Mouse (Mus musculus): ENCODE data around the gene Gnb1. TPM values are rescaled to one million over a fixed set of nuclear protein-coding genes. Genes with fewer than 3 reads are reported as not detected.
A peak's percentile ranks its signal among the peaks of the same experiment; 100 is the strongest.
"Not testable (repeated sequence)": the region's sequence is repeated elsewhere in the genome, so short reads cannot be mapped to it uniquely, and the experiment has no call there.

Gene Gnb1
- polyA plus RNA-seq, 1 experiment, result 338 TPM

GRCm38 (mm10) chr4:155472716-155473290 lies 18.4 kb upstream of the Gnb1 start:
- peaks cover 40% of the 10 kb centered on the region for H3K27me3 ChIP-seq (ENCODE audit: control insufficient read depth, insufficient read depth, insufficient read length)
- no peaks in the 10 kb centered on the region for H3K79me2 ChIP-seq (ENCODE audit: control insufficient read depth, insufficient read depth)
- no peaks in the 10 kb centered on the region for H3K36me3 ChIP-seq (ENCODE audit: control insufficient read depth, insufficient read depth)
- TF ChIP-seq MYOD1 (IDR thresholded peaks at IDR 0.05; ENCODE audit: control insufficient read depth, insufficient read length, low read depth) (no peak), MYOG (IDR thresholded peaks at IDR 0.05; ENCODE audit: control insufficient read depth, extremely low read depth, insufficient read length) (no peak), CTCF (IDR thresholded peaks at IDR 0.05; ENCODE audit: control insufficient read depth, insufficient read depth, insufficient read length) (no peak), FOSL1 (IDR thresholded peaks at IDR 0.05; ENCODE audit: insufficient read depth, low read length, poor library complexity, severe bottlenecking) (no peak), USF1 (IDR thresholded peaks at IDR 0.05; ENCODE audit: low read depth) (no peak), CEBPB (IDR thresholded peaks at IDR 0.05; ENCODE audit: low read depth) (no peak), MAX (IDR thresholded peaks at IDR 0.05) (no peak)
- no peaks in the 10 kb centered on the region for H3K79me3 ChIP-seq (ENCODE audit: low read depth)
- no peak overlapping the region for H3K4me3 ChIP-seq (ENCODE audit: insufficient read depth, poor library complexity, severe bottlenecking)
- H3ac ChIP-seq (ENCODE audit: control insufficient read depth, insufficient read length, low read depth), result no peak overlapping the region

GRCm38 (mm10) chr4:155473319-155473718 lies 17.8 kb upstream of the Gnb1 start:
- Histone ChIP-seq H3K4me3 (ENCODE audit: insufficient read depth, poor library complexity, severe bottlenecking) (no peak overlapping the region), H3K79me3 (ENCODE audit: low read depth) (no peaks in the 10 kb centered on the region), H3K79me2 (ENCODE audit: control insufficient read depth, insufficient read depth) (no peaks in the 10 kb centered on the region), H3ac (ENCODE audit: control insufficient read depth, insufficient read length, low read depth) (no peak overlapping the region), H3K27me3 (ENCODE audit: control insufficient read depth, insufficient read depth, insufficient read length) (peaks cover 38% of the 10 kb centered on the region), H3K36me3 (ENCODE audit: control insufficient read depth, insufficient read depth) (no peaks in the 10 kb centered on the region)
- TF ChIP-seq MYOD1 (IDR thresholded peaks at IDR 0.05; ENCODE audit: control insufficient read depth, insufficient read length, low read depth) (peak; percentile 11), USF1 (IDR thresholded peaks at IDR 0.05; ENCODE audit: low read depth) (no peak), MYOG (IDR thresholded peaks at IDR 0.05; ENCODE audit: control insufficient read depth, extremely low read depth, insufficient read length) (no peak)

GRCm38 (mm10) chr4:155473796-155474195 lies 17.4 kb upstream of the Gnb1 start:
- not testable (repeated sequence) for H3K79me3 ChIP-seq (ENCODE audit: low read depth); H3ac ChIP-seq (ENCODE audit: control insufficient read depth, insufficient read length, low read depth); H3K4me3 ChIP-seq (ENCODE audit: insufficient read depth, poor library complexity, severe bottlenecking); H3K36me3 ChIP-seq (ENCODE audit: control insufficient read depth, insufficient read depth); H3K79me2 ChIP-seq (ENCODE audit: control insufficient read depth, insufficient read depth)
- H3K27me3 ChIP-seq (ENCODE audit: control insufficient read depth, insufficient read depth, insufficient read length), result peaks cover 38% of the 10 kb centered on the region

GRCm38 (mm10) chr4:155481381-155482124 lies 9.6 kb upstream of the Gnb1 start:
- peaks cover 3% of the 10 kb centered on the region for H3K27me3 ChIP-seq (ENCODE audit: control insufficient read depth, insufficient read depth, insufficient read length)
- peak overlapping the region; percentile 41 for H3ac ChIP-seq (ENCODE audit: control insufficient read depth, insufficient read length, low read depth)
- no peaks in the 10 kb centered on the region for H3K79me2 ChIP-seq (ENCODE audit: control insufficient read depth, insufficient read depth)
- TF ChIP-seq CEBPB (IDR thresholded peaks at IDR 0.05; ENCODE audit: low read depth) (no peak), CTCF (IDR thresholded peaks at IDR 0.05; ENCODE audit: control insufficient read depth, insufficient read depth, insufficient read length) (peak; percentile 86)
- peak overlapping the region; percentile 14 for H3K4me3 ChIP-seq (ENCODE audit: insufficient read depth, poor library complexity, severe bottlenecking)
- no peaks in the 10 kb centered on the region for H3K79me3 ChIP-seq (ENCODE audit: low read depth)
- no peaks in the 10 kb centered on the region for H3K36me3 ChIP-seq (ENCODE audit: control insufficient read depth, insufficient read depth)

GRCm38 (mm10) chr4:155482125-155482480 lies 9.1 kb upstream of the Gnb1 start:
- Histone ChIP-seq H3K4me3 (ENCODE audit: insufficient read depth, poor library complexity, severe bottlenecking) (no peak overlapping the region), H3K79me3 (ENCODE audit: low read depth) (no peaks in the 10 kb centered on the region)
- TF ChIP-seq CTCF (IDR thresholded peaks at IDR 0.05; ENCODE audit: control insufficient read depth, insufficient read depth, insufficient read length) (no peak), USF1 (IDR thresholded peaks at IDR 0.05; ENCODE audit: low read depth) (no peak), MYOD1 (IDR thresholded peaks at IDR 0.05; ENCODE audit: control insufficient read depth, insufficient read length, low read depth) (no peak), MYOG (IDR thresholded peaks at IDR 0.05; ENCODE audit: control insufficient read depth, extremely low read depth, insufficient read length) (no peak), CEBPB (IDR thresholded peaks at IDR 0.05; ENCODE audit: low read depth) (no peak), MAX (IDR thresholded peaks at IDR 0.05) (no peak), FOSL1 (IDR thresholded peaks at IDR 0.05; ENCODE audit: insufficient read depth, low read length, poor library complexity, severe bottlenecking) (no peak)

GRCm38 (mm10) chr4:155482733-155483540 lies 8.2 kb upstream of the Gnb1 start:
- Histone ChIP-seq H3K4me3 (ENCODE audit: insufficient read depth, poor library complexity, severe bottlenecking) (no peak overlapping the region), H3K79me2 (ENCODE audit: control insufficient read depth, insufficient read depth) (no peaks in the 10 kb centered on the region), H3K36me3 (ENCODE audit: control insufficient read depth, insufficient read depth) (no peaks in the 10 kb centered on the region), H3K27me3 (ENCODE audit: control insufficient read depth, insufficient read depth, insufficient read length) (no peaks in the 10 kb centered on the region), H3K79me3 (ENCODE audit: low read depth) (no peaks in the 10 kb centered on the region), H3ac (ENCODE audit: control insufficient read depth, insufficient read length, low read depth) (no peak overlapping the region)
- no peak for TF ChIP-seq FOSL1 (IDR thresholded peaks at IDR 0.05; ENCODE audit: insufficient read depth, low read length, poor library complexity, severe bottlenecking)
- no peak for TF ChIP-seq MYOD1 (IDR thresholded peaks at IDR 0.05; ENCODE audit: control insufficient read depth, insufficient read length, low read depth)
- no peak for TF ChIP-seq MYOG (IDR thresholded peaks at IDR 0.05; ENCODE audit: control insufficient read depth, extremely low read depth, insufficient read length)
- TF ChIP-seq CEBPB (IDR thresholded peaks at IDR 0.05; ENCODE audit: low read depth), result no peak
- no peak for TF ChIP-seq CTCF (IDR thresholded peaks at IDR 0.05; ENCODE audit: control insufficient read depth, insufficient read depth, insufficient read length)

More at GRCm38 (mm10) chr4:155482125-155482480, 9.1 kb upstream of the Gnb1 start:
- no peaks in the 10 kb centered on the region for H3K36me3 ChIP-seq (ENCODE audit: control insufficient read depth, insufficient read depth)
- no peaks in the 10 kb centered on the region for H3K79me2 ChIP-seq (ENCODE audit: control insufficient read depth, insufficient read depth)
- peaks cover 2% of the 10 kb centered on the region for H3K27me3 ChIP-seq (ENCODE audit: control insufficient read depth, insufficient read depth, insufficient read length)
- no peak overlapping the region for H3ac ChIP-seq (ENCODE audit: control insufficient read depth, insufficient read length, low read depth)
